Mouse (Mus musculus) G1E (cell line): Measurements from ENCODE around the gene Slc36a3.

Experiments used
- CTCF ChIP-seq: IDR thresholded peaks from 2 replicates; pipeline ENCODE4 v1.5.1; 2012; ENCODE audit warnings: low read depth, low read length, inconsistent platforms, mixed read lengths
- GATA1 ChIP-seq: IDR thresholded peaks from 2 replicates; pipeline ENCODE4 v1.6.1; 2012; ENCODE audit warnings: borderline replicate concordance, low read length, inconsistent platforms, mixed read lengths
- POLR2AphosphoS5 ChIP-seq: IDR thresholded peaks from 2 replicates; pipeline ENCODE4 v1.6.1; 2012; ENCODE audit warnings: low read depth, low read length, inconsistent platforms; ENCODE audit not compliant: insufficient replicate concordance
- TAL1 ChIP-seq: conservative IDR thresholded peaks from 2 replicates; pipeline ENCODE4 v1.6.1; 2012; ENCODE audit warnings: low read depth, low read length, inconsistent platforms, mixed read lengths

- TF ChIP-seq CTCF (no peak), GATA1 (no peak), POLR2AphosphoS5 (no peak), TAL1 (no peak)
Measured at GRCm38 (mm10) chr11:55187292-55187691, 35.8 kb upstream of the Slc36a3 start.
